Mouse (Mus musculus): Measurements from ENCODE around the gene Anapc15.

- TF ChIP-seq CTCF (IDR thresholded peaks at IDR 0.05; ENCODE audit: low read depth, low read length), result no peak
- no peak for TF ChIP-seq POLR2A (IDR thresholded peaks at IDR 0.05; ENCODE audit: borderline replicate concordance, low read depth, low read length)
Measured at GRCm38 (mm10) chr7:101939758-101940157, 76.2 kb downstream of the Anapc15 start.
